Mouse (Mus musculus): ENCODE data around the gene Zcchc2.

- no peak for TF ChIP-seq GATA1 (IDR thresholded peaks at IDR 0.05; ENCODE audit: borderline replicate concordance, low read length)
- no peak for TF ChIP-seq FLI1 (IDR thresholded peaks at IDR 0.05; ENCODE audit: low read length)
Observed at GRCm38 (mm10) chr1:106065679-106066078, 75.5 kb downstream of the Zcchc2 start.

All from megakaryocyte, embryonic 14.5 days (primary cell).